Mouse (Mus musculus) forebrain, embryonic 11.5 days (tissue): ENCODE measurements around the gene Atp6v1e1. TPM values are rescaled to one million over a fixed set of nuclear protein-coding genes. Genes with fewer than 3 reads are reported as not detected.

Experiments
- ATAC-seq: fragments of 200-750 bp; cut with Nextera tagmentation; replicated peaks from 2 replicates; pipeline ENCODE4 v1.8.0; 2017; ENCODE audit warnings: moderate TSS enrichment; ENCODE audit not compliant: low FRiP score
- DNase-seq: peaks from one replicate; pipeline ENCODE4 v3.0.0-alpha.2; 2017; ENCODE audit warnings: low spot score
- H3K27ac ChIP-seq: fragments of 300-500 bp; sonication (generic); 2 replicates; pipeline ENCODE4 v1.5.1; 2014; ENCODE audit warnings: low read depth, low read length
- H3K27me3 ChIP-seq: fragments of 300-500 bp; sonication (generic); 2 replicates; pipeline ENCODE4 v1.6.1; 2014; ENCODE audit warnings: mild to moderate bottlenecking, low read length, mixed read lengths; ENCODE audit not compliant: control insufficient read depth, insufficient read depth
- H3K36me3 ChIP-seq: fragments of 300-500 bp; sonication (generic); 2 replicates; pipeline ENCODE4 v1.6.1; 2014; ENCODE audit warnings: mild to moderate bottlenecking, low read length, moderate library complexity, mixed read lengths; ENCODE audit not compliant: control insufficient read depth, insufficient read depth
- H3K4me1 ChIP-seq: fragments of 300-500 bp; sonication (generic); replicated peaks from 2 replicates; pipeline ENCODE4 v1.6.1; 2014; ENCODE audit warnings: low read length, mixed read lengths; ENCODE audit not compliant: control insufficient read depth, insufficient read depth
- H3K4me2 ChIP-seq: fragments of 300-500 bp; sonication (generic); 2 replicates; pipeline ENCODE4 v1.6.1; 2014; ENCODE audit warnings: low read depth, mild to moderate bottlenecking, low read length, moderate library complexity, mixed read lengths; ENCODE audit not compliant: severe bottlenecking
- H3K4me3 ChIP-seq: fragments of 300-500 bp; sonication (generic); 2 replicates; pipeline ENCODE4 v1.5.1; 2014; ENCODE audit warnings: low read depth, low read length
- H3K9ac ChIP-seq: fragments of 300-500 bp; sonication (generic); 2 replicates; pipeline ENCODE4 v1.6.1; 2014; ENCODE audit warnings: low read length
- H3K9me3 ChIP-seq: fragments of 300-500 bp; sonication (generic); 2 replicates; pipeline ENCODE4 v1.6.1; 2016; ENCODE audit warnings: low read length, mixed read lengths; ENCODE audit not compliant: control insufficient read depth
- WGBS: fragments of 180-500 bp; shearing (Covaris S2); extraction: QIAGEN DNeasy Blood & Tissue Kit; methylation state at CpG from one replicate; pipeline ENCODE4 v1.1.7; 2014; 5-methylcytosine and 5-hydroxymethylcytosine counted together
- polyA plus RNA-seq: library from polyadenylated mRNA; unstranded; fragments of >200 nt; fragmentation: Nextera tagmentation; extraction: Ambion mirVana; gene quantifications from 2 replicates; pipeline ENCODE4 v1.2.1, GENCODE M21; 2014

Gene Atp6v1e1
- polyA plus RNA-seq, 1 experiment from 2014 or later: 129 TPM

DNA sequence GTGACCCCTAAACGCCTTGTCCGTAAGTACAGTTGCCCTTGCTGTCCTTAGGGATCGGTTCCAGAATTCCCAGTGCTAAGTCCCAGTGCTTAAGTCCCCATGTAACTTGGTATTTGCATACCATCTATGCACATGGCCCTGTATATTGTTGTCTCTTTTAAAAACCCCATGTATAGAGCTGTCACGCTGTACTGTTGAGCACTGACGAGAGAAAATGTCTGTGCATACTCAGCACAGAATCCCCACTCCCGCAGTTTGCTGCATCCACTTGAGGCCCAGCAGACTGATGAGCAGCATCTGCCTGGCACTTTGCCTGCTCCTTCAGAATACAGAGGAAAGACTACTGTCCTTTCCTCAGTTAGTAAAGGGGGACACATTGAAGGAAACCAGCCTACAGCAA, 48.8 kb downstream of the Atp6v1e1 start:
- DNase-seq: no peak

GRCm38 (mm10) chr6:120773149-120773628, 49.4 kb downstream of the Atp6v1e1 start, which contains the start of gene Slc25a18:
Gene Slc25a18, plus strand, starts transcription at chr6:120773578.
- Histone ChIP-seq H3K27me3 (no peaks in the 10 kb centered on the region), H3K4me2 (no peak within 1 kb of the TSS), H3K9me3 (no peaks in the 10 kb centered on the region), H3K27ac (peak within 1 kb of the TSS; percentile 72; the same call in 1 of the 2 replicates), H3K4me3 (no peak within 1 kb of the TSS), H3K36me3 (no peaks in the 10 kb centered on the region; the same call in 1 of the 2 replicates), H3K9ac (peak within 1 kb of the TSS; percentile 35), H3K4me1 (peaks cover 9% of the 10 kb centered on the region; the same call in 1 of the 2 replicates)
- peak; percentile 67 for ATAC-seq
- peak; percentile 58 for DNase-seq
- 29% methylated on average over 5 of the region's 5 CpGs for WGBS

More for the DNA sequence above, 48.8 kb downstream of the Atp6v1e1 start:
- H3K36me3 ChIP-seq: no peaks in the 10 kb centered on the region
- H3K27me3 ChIP-seq: no peaks in the 10 kb centered on the region
- 78% methylated on average over 6 of the region's 6 CpGs for WGBS
- H3K9ac ChIP-seq: 0 out of 2 replicates have a peak overlapping the region, but pooled peaks have one; percentile 1
- ATAC-seq: peak; percentile 41
- H3K9me3 ChIP-seq: no peaks in the 10 kb centered on the region
- no peak overlapping the region for H3K27ac ChIP-seq
- no peak overlapping the region for H3K4me3 ChIP-seq
- H3K4me2 ChIP-seq: no peak overlapping the region
- H3K4me1 ChIP-seq: peaks cover 9% of the 10 kb centered on the region; the same call in 1 of the 2 replicates

GRCm38 (mm10) chr6:120772025-120772424, 50.6 kb downstream of the Atp6v1e1 start:
- H3K36me3 ChIP-seq: no peaks in the 10 kb centered on the region; the same call in 1 of the 2 replicates
- DNase-seq: no peak
- ATAC-seq: no peak
- H3K9me3 ChIP-seq: no peaks in the 10 kb centered on the region
- no peak overlapping the region for H3K9ac ChIP-seq
- no peak overlapping the region for H3K4me3 ChIP-seq
- H3K4me2 ChIP-seq: no peak overlapping the region
- H3K27me3 ChIP-seq: no peaks in the 10 kb centered on the region
- H3K27ac ChIP-seq: no peak overlapping the region
- H3K4me1 ChIP-seq: peaks cover 9% of the 10 kb centered on the region; the same call in 1 of the 2 replicates

- Histone ChIP-seq H3K9me3 (no peaks in the 10 kb centered on the region), H3K4me1 (peaks cover 9% of the 10 kb centered on the region; the same call in 1 of the 2 replicates), H3K4me3 (no peak overlapping the region), H3K27me3 (no peaks in the 10 kb centered on the region), H3K9ac (no peak overlapping the region), H3K36me3 (no peaks in the 10 kb centered on the region; the same call in 1 of the 2 replicates), H3K4me2 (no peak overlapping the region), H3K27ac (no peak overlapping the region)
- DNase-seq (no peak), ATAC-seq (no peak)
- 94% methylated on average over 1 of the region's 1 CpGs for WGBS
Measured at GRCm38 (mm10) chr6:120771366-120771765, 51.2 kb downstream of the Atp6v1e1 start.

DNA sequence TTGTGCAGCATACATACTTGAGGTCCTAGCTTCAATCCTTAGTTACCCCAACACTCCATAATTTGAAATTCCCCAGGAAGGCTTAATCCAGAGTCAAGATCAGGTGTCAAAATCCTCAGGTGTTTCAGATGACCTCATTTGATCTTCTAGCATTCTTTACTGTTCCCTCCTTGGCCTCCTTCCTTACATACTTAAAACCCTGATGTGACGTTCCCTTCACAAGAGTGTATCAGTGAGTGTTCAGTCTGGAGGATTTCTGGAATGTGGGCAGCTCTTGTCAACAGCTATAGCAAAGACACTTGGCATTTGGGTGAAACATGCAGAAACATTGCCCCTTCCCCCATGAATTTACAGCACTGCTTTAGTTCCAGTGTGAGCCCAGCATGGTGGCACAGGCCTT, 52.6 kb downstream of the Atp6v1e1 start:
- ATAC-seq: no peak
- WGBS: 92% methylated on average over 1 of the region's 1 CpGs

DNA sequence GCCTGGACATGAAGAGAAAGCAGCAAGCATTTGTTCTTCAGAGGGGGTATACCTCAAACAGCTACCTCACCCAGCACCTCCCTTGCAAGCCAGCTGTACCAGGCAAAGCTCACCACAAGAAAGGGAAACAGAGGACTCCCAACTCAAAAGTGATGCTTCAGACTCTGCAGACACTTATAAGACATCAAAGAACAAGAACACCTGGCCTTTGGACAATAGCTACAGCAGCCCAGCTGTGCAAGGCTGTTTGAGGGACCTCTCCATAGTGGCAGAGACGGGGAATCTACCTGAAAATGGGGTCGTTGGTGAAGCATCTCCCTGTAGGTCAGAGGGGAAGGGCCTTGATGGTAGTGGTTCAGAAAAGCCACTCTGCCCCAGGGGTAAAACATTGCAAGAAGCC, 61.4 kb downstream of the Atp6v1e1 start:
- WGBS: 95% methylated on average over 2 of the region's 2 CpGs
- H3K36me3 ChIP-seq: peaks cover 6% of the 10 kb centered on the region; the same call in 1 of the 2 replicates
- no peak overlapping the region for H3K9ac ChIP-seq
- no peaks in the 10 kb centered on the region for H3K27me3 ChIP-seq
- DNase-seq (no peak), ATAC-seq (no peak)
- no peak overlapping the region for H3K27ac ChIP-seq
- H3K4me2 ChIP-seq: no peak overlapping the region
- no peaks in the 10 kb centered on the region for H3K9me3 ChIP-seq
- H3K4me3 ChIP-seq: no peak overlapping the region
- no peaks in the 10 kb centered on the region for H3K4me1 ChIP-seq

More for the DNA sequence above, 52.6 kb downstream of the Atp6v1e1 start:
- no peak overlapping the region for H3K4me2 ChIP-seq
- no peak overlapping the region for H3K9ac ChIP-seq
- no peaks in the 10 kb centered on the region for H3K9me3 ChIP-seq
- no peaks in the 10 kb centered on the region; the same call in 1 of the 2 replicates for H3K36me3 ChIP-seq
- no peak overlapping the region for H3K27ac ChIP-seq
- H3K4me1 ChIP-seq: peaks cover 9% of the 10 kb centered on the region; the same call in 1 of the 2 replicates
- DNase-seq: no peak
- H3K27me3 ChIP-seq: no peaks in the 10 kb centered on the region
- no peak overlapping the region for H3K4me3 ChIP-seq

DNA sequence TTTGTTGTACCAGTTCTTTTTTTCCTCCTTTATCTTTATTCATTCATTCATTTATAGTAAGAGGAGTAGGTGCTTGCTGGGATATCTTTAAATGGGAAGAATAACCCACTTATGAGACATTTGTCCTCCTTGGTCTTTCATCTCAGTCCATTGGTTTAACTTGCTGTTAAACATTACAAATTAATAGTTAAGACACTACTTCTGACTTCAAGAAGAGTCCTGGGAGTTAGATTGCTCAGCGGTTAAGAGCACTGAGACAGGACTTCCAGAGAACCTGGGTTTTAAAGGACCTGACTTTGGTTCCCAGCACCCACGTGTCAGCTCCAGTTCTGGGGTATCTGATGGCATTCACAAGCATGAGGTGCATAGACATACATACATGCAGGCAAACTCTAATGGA, 76.2 kb downstream of the Atp6v1e1 start:
- H3K36me3 ChIP-seq: no peaks in the 10 kb centered on the region; the same call in 1 of the 2 replicates
- DNase-seq: no peak
- 94% methylated on average over 2 of the region's 2 CpGs for WGBS
- H3K27me3 ChIP-seq: no peaks in the 10 kb centered on the region
- no peak overlapping the region for H3K4me2 ChIP-seq
- no peak overlapping the region for H3K27ac ChIP-seq
- H3K4me1 ChIP-seq: no peaks in the 10 kb centered on the region
- H3K9me3 ChIP-seq: no peaks in the 10 kb centered on the region
- ATAC-seq: no peak
- no peak overlapping the region for H3K9ac ChIP-seq
- H3K4me3 ChIP-seq: no peak overlapping the region
